Mouse (Mus musculus): ENCODE measurements at regions not wholly inside any gene's neighbourhood (a gene's known extent, or its start where the extent isn't known, plus 50 kb on each side); places are given as distances from the start of the nearest gene placed in this dataset.

GRCm38 (mm10) chr5:64498431-64498830 is 304.8 kb upstream of the Klf3 start:
- DNase-seq (ENCODE audit: low spot score in 2 of 2), result no peak

DNA sequence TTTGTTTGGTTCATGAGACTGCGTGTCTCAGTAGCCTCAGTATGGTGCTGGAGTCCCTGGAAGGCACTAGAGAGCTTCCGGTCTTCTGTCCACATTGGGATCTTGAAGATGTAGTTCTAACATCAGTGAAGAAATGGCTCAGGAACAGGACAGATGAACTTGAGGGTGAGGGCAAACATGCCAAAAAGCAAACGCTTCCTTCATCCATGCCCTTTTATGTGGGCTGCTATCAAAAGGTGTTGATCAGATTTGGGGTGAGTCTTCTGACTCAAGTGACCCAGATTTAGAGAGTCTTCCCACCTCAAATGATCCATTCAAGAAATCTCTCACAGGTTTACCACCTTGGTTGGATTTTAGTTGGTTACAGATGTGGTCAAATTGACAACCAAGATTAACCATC is 304.1 kb upstream of the Klf3 start:
- no peak for DNase-seq (ENCODE audit: low spot score in 2 of 2)

- DNase-seq (ENCODE audit: low spot score in 2 of 2), result no peak
These were observed 302.8 kb upstream of the Klf3 start for GRCm38 (mm10) chr5:64500413-64500812.

GRCm38 (mm10) chr5:64500866-64501265 is 302.3 kb upstream of the Klf3 start:
- DNase-seq (ENCODE audit: low spot score in 2 of 2), result no peak

GRCm38 (mm10) chr5:64501746-64502145 is 301.4 kb upstream of the Klf3 start:
- DNase-seq (ENCODE audit: low spot score in 2 of 2), result no peak

DNA sequence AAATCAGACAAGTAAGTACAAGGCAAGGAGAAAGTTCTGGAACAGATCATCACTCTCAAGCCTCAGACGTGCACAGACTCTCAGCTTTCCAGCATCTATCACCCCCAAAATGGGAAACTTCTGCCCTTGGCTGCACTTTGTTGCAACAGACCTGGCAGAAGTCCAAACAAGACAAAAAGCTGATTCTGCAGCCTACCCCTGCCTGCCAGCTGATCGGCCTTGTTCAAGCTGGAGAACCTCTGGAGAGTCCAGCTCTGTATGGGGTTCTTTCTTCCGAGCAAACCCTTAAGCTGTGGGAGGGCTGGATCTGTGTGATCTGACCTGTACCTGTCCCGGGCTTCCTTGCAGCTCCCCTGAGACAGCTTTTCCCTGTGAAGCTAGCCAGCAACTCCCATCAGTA is 299.7 kb upstream of the Klf3 start:
- peak in 1 of 2 experiments; percentile 62 for DNase-seq (ENCODE audit: low spot score in 2 of 2)

- DNase-seq (ENCODE audit: low spot score in 2 of 2), result no peak
These were observed 298.7 kb upstream of the Klf3 start for GRCm38 (mm10) chr5:64504507-64504906.

- DNase-seq (ENCODE audit: low spot score in 2 of 2), result peak; percentile 62 to 74
These were observed 297.9 kb upstream of the Klf3 start for GRCm38 (mm10) chr5:64505227-64505834.

- DNase-seq (ENCODE audit: low spot score in 2 of 2), result peak; percentile 64 to 85
These were observed 297.2 kb upstream of the Klf3 start for GRCm38 (mm10) chr5:64505835-64506600.

DNA sequence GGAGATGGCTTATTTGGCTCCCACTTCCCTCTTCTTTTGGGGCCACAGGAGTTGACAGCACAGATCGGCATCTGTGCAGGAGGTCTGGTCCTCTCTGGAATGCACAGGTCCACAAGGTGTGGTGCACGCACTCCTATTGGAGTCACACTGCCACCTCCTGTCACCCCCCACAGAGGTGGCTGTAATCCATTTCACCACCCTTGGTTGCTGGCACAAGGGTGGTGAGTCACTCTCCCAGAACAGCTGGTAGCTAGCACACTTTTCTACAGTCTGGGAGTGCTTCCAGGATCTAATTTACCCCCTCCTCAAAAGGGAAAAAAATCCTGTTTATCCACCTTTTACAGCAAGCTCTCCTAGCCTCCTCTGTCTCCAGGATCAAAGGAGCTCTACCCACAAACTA is 294.6 kb upstream of the Klf3 start:
- DNase-seq (ENCODE audit: low spot score in 2 of 2), result no peak

DNA sequence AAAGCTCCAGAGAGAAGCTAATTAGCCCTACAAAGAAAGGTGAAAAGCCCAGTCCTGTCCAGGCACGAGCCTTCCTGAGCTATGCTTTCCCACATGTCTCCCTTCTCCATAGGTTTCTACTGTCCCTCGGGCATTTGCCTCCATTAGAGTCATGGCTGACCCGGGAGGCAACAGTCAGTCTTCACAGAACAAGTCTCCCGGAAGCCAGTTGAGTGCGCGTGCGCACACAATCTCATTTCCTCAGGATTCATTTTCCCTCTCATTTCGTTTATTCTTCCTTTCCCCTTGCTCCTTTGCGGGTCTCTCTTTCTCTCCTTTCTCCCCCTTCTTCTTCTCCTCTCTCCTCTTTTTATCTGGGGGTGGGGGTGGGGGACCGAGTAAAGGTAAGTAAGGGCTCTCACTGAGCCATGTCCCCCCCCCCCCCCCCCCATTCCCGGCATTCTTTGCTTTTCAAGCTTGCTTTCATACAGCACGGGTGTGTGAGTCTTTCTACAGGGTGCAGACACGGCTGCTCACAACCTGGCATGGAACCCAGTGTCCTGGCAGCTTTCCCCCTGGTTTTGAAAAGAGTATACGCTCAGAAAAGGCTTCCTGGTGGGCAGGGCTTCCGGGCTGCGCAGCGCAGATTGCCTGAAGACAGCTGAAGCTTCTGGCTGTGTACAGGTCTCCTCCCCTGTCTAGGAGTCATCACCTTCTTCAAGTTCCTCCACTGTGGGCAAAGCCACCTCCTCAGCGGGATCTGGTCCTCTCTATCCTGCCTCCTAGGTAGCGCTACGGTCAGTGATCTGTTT is 289.8 kb upstream of the Klf3 start:
- no peak for DNase-seq (ENCODE audit: low spot score in 2 of 2)

- DNase-seq (ENCODE audit: low spot score in 2 of 2), result no peak
These were observed 287.0 kb upstream of the Klf3 start for GRCm38 (mm10) chr5:64516115-64516665.

DNA sequence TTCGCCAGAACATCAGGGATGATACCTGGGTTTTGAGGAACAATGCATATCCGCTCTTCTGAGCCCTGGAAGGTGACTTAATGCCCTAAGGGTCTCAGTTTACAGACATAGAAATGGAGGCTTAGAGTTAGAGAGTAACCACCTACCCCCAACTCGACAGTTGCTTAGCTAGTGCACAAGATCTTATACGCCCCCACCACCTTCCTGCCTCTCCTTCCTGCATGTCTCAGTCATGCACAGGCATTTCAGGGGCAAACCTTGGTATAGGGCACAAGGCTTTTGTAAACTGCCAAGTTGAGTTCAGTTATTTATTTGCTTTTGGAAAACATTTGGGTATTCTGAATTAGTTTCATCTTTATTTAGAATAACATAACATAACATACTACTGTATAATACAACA is 285.9 kb upstream of the Klf3 start:
- no peak for DNase-seq (ENCODE audit: low spot score in 2 of 2)

GRCm38 (mm10) chr5:64517835-64518234 is 285.4 kb upstream of the Klf3 start:
- DNase-seq (ENCODE audit: low spot score in 2 of 2), result no peak

- DNase-seq (ENCODE audit: low spot score in 2 of 2), result no peak
These were observed 284.2 kb upstream of the Klf3 start for GRCm38 (mm10) chr5:64519036-64519435.

DNA sequence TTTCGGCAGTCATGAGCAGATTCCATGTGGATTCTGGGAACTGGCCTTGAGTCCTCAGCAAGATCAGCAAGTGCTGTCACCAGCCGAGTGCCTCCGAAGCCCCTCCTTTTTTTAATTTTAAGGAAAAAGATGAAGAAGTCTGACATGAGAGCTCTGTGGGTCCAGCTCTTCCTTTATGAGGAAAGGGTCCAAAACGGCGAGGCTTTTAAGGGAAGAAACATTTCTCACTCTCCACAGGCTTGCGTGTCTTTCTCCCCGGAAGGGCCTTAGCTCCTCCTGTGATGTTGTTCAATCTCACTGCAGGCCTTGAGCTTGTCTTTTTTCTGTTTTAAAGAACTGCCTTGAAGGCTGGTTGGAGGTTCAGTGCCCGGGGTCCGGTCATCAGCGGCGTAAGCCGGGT is 283.5 kb upstream of the Klf3 start:
- no peak for DNase-seq (ENCODE audit: low spot score in 2 of 2)

GRCm38 (mm10) chr5:64521401-64521800 is 281.8 kb upstream of the Klf3 start:
- DNase-seq (ENCODE audit: low spot score in 2 of 2), result no peak

GRCm38 (mm10) chr5:64521969-64522368 is 281.2 kb upstream of the Klf3 start:
- no peak for DNase-seq (ENCODE audit: low spot score in 2 of 2)

DNA sequence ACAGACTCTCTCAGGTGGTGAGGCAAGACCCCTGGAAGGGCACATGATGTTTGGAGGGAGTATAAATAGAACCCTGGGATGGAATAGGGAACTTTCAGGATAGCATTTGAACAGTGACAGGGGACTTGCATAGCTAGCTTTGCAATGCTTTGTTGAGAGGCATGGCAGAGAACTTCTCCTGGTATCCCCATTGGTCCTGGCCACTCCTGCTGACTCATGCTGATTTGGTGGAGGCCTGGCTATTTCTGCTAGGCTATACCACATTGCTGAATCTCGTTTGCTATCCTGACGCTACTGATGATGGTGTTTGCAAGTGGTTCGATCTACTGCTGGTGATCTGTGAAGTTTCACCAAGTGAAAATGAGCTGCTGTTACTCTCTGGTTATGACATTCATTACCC is 276.7 kb upstream of the Klf3 start:
- DNase-seq (ENCODE audit: low spot score in 2 of 2), result no peak

- DNase-seq (ENCODE audit: low spot score in 2 of 2), result no peak
These were observed 275.2 kb upstream of the Klf3 start for GRCm38 (mm10) chr5:64527962-64528361.

DNA sequence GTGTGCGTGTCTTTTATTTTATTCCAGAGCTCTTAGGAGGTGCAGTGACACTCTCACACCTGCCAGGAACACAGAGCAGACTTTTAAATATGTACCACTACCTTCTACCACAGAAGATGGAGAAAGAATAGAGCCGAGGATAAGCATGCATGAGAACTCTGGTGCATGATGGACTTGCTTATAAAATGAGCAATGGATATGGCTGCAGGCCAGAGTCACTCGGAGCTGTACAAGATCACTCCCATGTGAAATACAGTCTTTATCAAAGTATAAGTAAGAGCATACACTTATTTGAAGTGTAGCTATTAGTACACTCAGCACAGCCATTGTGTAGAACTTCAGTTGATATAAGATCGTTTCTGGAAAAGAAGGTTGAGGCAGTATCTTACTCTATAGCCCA is 268.8 kb upstream of the Klf3 start:
- no peak for DNase-seq (ENCODE audit: low spot score in 2 of 2)

- DNase-seq (ENCODE audit: low spot score in 2 of 2), result no peak
These were observed 268.2 kb upstream of the Klf3 start for GRCm38 (mm10) chr5:64534947-64535346.

Measured in urinary bladder, adult 18-20 months (tissue).